Mouse (Mus musculus): ENCODE measurements around the gene BC005624.
"Not testable (repeated sequence)": the region's sequence is repeated elsewhere in the genome, so short reads cannot be mapped to it uniquely, and the experiment has no call there.

BC005624 gene

GRCm38 (mm10) chr2:30983024-30983423 is 1.0 kb upstream of the BC005624 start:
- no peak for DNase-seq (ENCODE audit: low read depth, low spot score)

DNA sequence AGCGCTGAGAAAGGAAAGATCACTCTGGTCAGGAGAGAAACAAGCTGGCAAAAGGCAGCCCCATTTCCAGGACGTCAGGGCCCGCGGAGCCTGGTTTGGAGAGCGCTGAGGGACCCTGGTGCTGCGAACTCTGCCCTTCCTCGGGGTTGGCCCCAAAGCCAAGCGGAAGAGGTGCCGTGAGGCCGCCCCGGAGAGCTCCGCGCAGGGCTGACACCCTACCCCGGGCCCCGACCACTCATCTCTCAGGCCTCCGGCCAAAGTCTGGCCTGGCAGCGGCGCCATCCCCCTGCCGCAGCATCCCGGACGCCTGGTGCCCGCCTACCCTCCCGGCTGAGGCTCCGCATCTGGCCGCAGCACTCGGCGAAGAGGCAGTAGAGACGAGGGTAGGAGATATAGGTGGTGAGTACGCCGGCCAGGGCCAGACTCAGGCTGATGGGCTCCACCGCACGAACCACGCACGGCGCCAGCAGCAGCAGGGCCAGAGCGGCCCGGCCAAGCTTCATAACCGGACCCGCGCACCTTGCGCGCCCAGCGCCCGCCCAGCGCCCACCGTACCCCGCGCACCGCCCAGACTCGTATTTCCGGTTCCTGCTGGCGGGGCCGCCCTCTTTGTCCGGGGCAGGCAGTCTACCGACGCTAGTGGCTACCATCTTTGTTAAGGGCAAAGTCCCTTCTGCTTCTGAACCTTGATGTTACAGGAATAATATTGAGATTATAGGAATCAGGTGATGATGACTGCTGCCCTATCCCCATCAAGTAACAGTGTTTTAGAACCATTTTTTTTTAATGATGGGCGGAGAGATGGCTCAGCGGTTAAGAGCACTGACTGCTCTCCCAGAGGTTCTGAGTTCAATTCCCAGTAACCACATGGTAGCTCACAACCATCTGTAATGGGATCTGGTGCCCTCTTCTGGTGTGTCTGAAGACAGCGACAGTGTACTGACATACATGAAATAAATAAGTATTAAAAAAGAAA is 14.4 kb downstream of the BC005624 start, which contains the start of gene Tor1a:
TSS of gene Tor1a (minus strand) at position 582 of the 976 bp plus-strand sequence.
- peak; percentile 94 for DNase-seq (ENCODE audit: low read depth, low spot score)

GRCm38 (mm10) chr2:30966826-30967225 is 15.2 kb downstream of the BC005624 start:
- DNase-seq (ENCODE audit: low read depth, low spot score): no peak

DNA sequence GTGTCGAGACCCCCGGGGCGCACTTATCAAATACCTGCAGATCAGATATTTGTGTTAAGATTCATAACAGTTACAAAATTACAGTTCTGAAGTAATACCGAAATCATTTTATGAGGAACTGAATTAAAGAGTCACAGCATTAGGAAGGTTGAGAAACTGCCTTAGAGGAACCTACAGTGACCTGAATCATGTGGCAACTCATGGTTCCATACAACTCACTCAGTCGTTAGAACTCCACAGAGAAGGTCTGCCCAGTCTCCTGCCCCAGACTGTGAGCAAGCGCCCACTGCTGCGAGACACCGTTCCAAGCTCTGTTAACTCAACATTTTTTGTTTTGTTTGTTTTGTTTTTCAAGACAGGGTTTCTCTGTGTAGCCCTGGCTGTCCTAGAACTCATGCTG is 16.4 kb downstream of the BC005624 start:
- DNase-seq (ENCODE audit: low read depth, low spot score): no peak

- peak; percentile 61 for DNase-seq (ENCODE audit: low read depth, low spot score)
Measured at GRCm38 (mm10) chr2:30962570-30963254, 19.3 kb downstream of the BC005624 start.

GRCm38 (mm10) chr2:30959856-30960255 is 22.1 kb downstream of the BC005624 start:
- no peak for DNase-seq (ENCODE audit: low read depth, low spot score)

DNA sequence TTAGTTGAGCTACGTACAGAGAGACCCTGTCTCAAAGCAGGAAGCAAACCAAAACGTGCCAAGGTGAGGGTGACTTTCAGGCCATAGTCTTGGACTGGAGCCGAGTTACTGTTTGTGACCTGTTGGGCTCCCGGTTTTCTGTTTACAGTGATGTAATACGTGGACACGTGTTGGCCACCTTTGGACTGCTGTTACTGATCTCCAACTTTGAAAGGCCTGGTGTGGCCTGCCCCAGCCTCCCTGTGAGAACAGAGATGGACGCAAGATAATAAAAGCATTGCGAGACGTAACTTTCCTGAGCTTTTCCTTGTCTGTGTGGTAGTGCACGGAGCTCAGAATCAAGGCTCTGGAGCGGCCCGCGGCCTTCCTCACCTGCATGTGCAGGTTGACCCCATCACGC is 23.3 kb downstream of the BC005624 start:
- DNase-seq (ENCODE audit: low read depth, low spot score): no peak

DNA sequence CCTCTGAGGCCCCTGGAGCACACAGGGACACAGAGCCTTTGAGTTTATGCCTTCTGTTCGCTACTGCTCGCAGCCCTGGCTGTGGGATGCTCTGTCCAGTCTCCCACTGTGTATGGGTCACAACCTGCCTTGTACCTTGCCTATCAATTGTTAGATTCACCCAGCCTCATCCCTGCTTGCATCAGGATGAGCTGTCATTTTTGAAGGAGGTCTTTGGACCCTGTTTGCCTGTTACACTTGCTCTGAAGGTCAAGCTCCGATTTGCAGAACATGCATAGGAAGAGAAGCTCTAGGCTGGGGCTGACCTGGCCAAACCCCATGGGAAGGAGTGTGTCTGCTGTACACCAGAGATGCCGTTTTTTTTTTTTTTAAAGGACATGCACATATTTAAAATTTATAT is 24.5 kb downstream of the BC005624 start:
- no peak for DNase-seq (ENCODE audit: low read depth, low spot score)

DNA sequence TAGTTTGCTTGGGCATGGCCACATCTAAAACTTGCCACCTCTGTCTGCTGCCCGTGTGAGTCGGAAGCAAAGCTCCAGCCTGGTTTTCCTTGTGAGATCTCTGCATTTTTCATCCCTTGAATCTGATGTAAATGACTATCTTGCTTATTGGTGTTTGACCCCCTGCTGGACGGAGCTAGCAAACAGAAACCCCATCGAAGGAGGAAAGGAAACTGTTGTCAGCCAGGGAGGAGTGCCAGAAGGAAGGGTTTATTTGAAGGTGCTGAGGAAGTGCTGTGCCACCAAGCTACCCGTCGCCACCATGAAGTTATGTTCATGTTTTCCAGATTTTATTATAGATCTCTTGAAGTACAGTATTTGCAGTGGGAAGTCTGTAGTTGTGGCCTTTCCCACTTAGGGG is 27.2 kb downstream of the BC005624 start:
- no peak for DNase-seq (ENCODE audit: low read depth, low spot score)

DNA sequence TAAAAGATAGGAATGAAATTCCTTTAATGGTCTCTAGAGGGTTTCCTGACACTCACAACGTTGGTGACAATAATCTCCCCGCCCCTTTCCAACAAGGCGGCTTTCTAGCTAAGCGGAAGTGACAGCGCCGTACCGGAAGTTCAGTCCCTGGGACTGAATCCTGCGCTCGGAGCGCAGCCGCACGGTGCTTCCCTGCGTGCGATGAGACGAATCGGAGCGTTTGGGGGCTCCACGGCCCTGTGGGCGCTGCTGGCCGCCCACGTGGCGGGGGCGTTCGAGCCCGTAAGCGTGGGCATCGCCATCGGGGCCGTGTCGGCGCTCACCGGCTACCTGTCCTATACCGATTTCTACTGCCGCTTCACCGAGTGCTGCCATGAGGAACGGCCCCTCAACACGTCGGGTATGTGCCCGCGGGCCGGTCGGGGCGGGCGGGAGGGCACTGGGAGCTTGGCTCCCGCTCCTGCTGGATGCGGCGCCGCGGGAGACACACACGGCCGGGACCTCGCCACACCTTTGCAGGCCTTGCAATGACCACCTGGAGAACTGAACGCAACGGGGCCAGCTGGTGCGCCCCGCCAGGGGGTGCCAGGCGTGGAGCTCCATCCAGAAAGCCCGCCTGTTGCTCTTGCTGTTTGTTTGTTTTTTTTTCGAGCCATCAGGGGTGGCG is 29.0 kb downstream of the BC005624 start, which contains the start of gene Tor1b:
TSS of gene Tor1b (plus strand) at position 136 of the 667 bp plus-strand sequence.
- peak; percentile 96 for DNase-seq (ENCODE audit: low read depth, low spot score)

- DNase-seq (ENCODE audit: low read depth, low spot score): no peak
Measured at GRCm38 (mm10) chr2:30952457-30952823, 29.6 kb downstream of the BC005624 start.

DNA sequence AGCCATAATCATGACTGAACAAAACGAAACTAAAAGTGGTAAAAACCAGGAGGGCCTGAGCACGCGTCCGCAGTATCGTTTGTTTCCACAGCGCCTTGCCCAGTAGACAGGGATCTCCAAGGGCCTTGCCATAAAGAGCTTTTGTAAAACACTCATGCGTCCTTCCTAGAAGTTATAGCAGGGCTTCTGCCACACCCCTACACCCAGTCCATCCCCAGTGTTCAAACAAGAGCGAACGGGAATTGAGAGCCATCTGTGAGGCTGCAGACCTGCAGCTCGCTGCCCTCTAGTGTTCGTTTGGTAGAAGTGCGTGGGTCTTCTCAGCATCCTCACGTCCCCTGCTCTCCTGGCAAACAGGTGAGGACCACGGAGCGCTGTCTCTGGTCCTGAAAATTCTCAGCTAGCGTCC is 39.4 kb downstream of the BC005624 start:
- DNase-seq (ENCODE audit: low read depth, low spot score): peak; percentile 91

- not testable (repeated sequence) for DNase-seq (ENCODE audit: low read depth, low spot score)
Measured at GRCm38 (mm10) chr2:30942116-30942515, 39.9 kb downstream of the BC005624 start.

DNA sequence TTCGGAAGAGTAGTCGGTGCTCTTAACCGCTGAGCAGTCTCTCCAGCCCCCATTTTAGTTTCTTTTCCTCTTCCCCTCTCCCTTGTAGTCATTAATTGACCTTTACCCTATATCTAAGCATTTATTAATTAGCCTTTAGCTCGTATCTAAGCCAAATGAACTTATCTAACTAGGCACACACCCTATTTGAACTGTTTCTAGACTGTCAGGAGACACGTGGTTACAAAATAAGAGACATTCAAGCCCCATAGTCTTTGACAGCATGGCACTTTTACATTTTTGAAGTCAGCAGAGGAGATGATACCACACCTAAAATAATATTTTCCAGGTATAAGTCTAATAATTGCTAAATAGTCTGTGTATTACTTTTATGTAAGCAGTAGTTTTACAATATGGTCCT is 40.4 kb downstream of the BC005624 start:
- no peak for DNase-seq (ENCODE audit: low read depth, low spot score)

- DNase-seq (ENCODE audit: low read depth, low spot score): no peak
Measured at GRCm38 (mm10) chr2:30938574-30938991, 43.4 kb downstream of the BC005624 start.

DNA sequence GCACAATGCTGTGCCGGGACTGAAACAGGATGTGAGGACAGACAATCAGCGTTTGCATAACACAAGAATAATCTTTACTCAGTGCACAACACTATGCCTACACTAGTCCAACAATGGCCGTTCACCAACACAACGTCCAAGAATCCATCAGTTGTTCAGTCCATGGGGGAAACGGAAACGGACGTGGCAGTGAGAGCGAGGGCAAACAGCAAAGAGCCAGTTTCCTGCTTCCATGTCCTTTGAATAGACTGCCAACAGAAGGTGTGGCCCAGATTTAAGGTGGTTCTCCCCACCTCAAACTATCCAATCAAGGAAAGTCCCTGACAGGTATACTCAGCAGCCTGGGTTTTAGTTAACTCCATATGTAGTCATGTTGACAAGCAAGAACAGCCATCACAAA is 44.3 kb downstream of the BC005624 start:
- no peak for DNase-seq (ENCODE audit: low read depth, low spot score)

GRCm38 (mm10) chr2:30936808-30937207 is 45.2 kb downstream of the BC005624 start:
- no peak for DNase-seq (ENCODE audit: low read depth, low spot score)

DNA sequence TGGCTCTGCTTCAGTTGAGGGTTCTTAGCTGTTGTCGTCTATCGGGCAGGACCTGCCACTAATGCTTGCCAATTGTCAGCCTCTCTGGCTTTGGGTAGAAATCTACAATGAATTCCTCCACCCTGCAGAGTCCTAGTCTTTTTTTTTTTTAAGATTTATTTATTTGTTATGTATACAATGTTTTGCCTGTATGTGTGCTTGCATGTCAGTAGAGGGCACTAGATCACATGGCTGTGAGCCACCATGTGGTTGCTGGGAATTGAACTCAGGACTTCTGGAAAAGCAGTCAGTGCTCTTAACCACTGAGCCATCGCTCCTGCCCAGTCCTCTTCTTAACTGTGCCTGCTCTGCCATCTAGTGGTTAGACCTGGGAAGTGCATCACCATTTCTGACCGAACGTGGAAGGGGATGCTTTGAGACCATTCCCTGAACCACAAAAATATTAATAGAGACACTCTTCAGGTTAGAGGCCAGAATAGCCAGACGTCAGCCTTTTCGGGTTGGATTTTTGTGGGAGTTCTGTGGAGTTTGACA is 48.0 kb downstream of the BC005624 start:
- peak; percentile 88 for DNase-seq (ENCODE audit: low read depth, low spot score)

DNA sequence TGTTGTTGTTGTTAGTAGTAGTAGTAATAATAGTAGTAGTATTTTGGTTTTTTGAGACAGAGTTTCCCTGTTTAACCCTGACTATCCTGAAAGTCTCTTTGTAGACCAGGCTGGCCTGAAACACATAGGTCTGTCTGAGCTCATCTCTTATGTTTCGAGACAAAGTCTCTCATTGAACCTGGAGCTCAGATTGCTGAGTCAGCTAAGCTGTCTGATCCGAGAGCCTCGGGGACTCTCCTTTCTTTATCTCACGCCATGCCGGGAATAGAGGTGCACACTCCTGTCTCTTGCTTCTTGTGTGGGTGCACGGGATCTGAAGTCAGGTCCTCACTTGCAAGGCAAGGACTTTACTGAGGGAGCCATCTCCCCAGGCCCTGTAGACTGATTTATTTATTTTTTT is 49.0 kb downstream of the BC005624 start:
- DNase-seq (ENCODE audit: low read depth, low spot score): no peak

DNA sequence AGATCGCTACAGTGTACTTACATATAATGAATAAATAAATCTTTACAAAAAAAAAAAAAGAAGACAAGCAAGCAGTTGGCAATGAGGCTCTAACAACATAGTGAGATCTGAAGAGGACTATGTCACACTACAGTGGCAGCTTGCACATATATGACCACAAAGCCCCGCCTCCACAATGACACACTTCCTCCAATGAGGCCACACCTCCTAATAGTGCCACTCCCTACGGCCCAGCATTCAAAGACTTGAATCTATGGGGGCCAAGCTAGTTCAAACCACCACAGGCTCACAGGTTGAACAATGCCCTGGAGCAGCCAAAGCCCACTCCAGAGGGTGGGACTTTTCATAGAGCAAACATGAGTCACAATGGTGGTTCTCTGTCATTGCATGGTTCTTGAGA is 50.1 kb downstream of the BC005624 start:
- no peak for DNase-seq (ENCODE audit: low read depth, low spot score)

GRCm38 (mm10) chr2:30930846-30931245 is 51.2 kb downstream of the BC005624 start:
- DNase-seq (ENCODE audit: low read depth, low spot score): not testable (repeated sequence)

Data from brain, adult 2 months (tissue).